Mouse (Mus musculus) heart, postnatal 10 days (tissue): Measurements from ENCODE around the gene Slc39a10. TPM values are rescaled to one million over a fixed set of nuclear protein-coding genes. Genes with fewer than 3 reads are reported as not detected.
"Not testable (repeated sequence)": the region's sequence is repeated elsewhere in the genome, so short reads cannot be mapped to it uniquely, and the experiment has no call there.

ENCODE experiments used
- DNase-seq, 2 experiments: peaks; one replicate each; pipeline ENCODE4 v3.0.0; 2021
- intact Hi-C: fragments of 180-260 bp; cut with DNase I; formaldehyde crosslinking; loops from one replicate; pipeline ENCODE4 v1.15.1; 2025
- total RNA-seq, 2 experiments: library from RNA; stranded (reverse); gene quantifications; 2 replicates each; pipeline ENCODE4 v1.2.3; 2021

Slc39a10 gene
- total RNA-seq, 2 experiments from 2014 or later, result 19.0 to 22.2 TPM

DNA sequence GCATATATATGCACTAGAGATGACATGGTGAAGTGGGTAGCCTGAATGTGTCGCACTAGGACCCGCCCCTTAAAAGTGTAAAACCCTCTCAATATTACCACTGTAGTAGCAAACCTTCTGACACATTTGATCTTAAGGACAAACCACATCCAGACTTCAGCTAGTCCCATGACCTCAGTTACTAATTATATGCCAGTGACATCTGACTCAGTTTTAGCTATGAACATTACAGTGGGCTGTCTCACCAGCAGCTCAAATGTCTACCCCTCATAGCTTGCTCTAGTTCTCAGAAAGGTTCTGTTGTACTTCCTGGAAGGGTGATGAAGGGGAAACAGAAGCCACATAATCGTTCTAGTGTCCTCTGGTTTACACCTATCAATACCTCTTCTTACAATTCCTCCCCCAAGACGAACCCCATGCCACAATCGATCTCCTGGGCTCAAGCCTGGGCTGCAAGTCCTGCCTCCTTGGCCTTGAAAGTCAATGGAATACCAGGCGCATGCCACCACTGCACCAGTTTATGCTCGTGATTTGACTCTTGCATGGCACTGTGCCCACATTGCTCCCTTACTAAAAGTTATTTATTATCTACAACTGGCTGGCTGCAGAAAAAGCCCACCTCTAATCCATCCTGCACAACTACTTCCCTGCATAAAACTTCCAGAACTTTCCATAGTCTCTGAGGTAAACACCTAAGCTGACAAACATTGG lies 28.3 kb downstream of the Slc39a10 start:
- intact Hi-C loops, result no loop called here
- peak; percentile 14 to 27 for DNase-seq

DNA sequence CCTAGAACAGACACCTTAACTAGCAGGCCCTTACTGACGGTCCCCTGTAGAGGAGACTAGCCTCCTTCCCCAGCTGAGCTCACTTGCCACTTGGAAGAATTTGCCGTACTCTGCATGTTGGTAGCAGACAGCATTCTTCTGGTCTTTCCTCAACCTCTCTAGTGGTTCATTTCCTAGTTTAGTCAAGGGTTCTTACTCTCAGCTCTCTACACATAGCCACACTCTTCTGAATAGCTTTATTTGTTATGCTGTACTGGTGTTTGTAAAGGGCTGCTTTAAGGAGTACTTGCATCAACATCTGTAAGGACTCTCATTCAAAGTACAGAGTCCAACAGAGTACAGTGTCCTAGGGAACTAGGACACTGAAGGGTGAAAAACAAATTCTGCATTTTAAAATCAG lies 29.2 kb downstream of the Slc39a10 start:
- intact Hi-C loops, result no loop called here
- DNase-seq, result no peak

DNA sequence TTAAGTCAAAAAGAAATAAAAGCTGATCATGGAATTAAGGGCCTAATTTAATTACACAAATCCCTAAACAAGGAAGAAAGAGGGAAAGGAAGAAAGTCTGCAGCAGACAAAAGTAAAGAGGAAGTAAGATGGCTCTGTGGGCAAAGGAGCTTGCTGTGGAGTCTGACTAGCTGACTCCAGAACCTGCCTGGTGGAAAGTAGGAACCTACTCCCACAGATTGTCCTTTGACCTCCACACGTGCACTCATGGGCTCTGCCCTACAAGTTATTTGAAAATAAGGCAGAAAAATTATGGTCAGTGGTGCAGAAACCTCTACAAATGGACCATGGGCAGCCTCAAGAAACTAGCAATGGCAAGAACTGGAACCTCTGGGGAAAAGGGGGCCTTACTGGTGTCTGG lies 32.6 kb downstream of the Slc39a10 start:
- intact Hi-C loops, result no loop called here
- DNase-seq, result no peak

DNA sequence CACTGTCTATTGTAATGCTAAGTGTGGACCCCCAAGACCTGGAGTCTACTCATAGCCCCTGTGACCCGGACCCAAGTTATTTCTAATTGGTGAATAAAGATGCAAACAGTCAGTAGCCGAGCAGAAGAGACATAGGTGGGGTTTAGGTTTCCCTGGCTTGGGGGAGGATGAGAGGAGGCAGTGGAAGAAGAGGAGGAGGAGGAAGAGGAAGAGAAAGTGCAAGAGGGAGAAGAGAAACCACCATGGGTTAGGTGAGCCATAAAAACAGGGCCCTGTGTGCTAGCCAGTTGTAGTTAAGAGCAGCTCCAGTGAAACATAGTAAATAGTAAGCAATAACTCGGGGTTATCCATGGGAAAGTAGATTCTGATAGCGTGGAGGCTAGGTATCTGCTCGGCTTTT lies 34.1 kb downstream of the Slc39a10 start:
- no peak for DNase-seq
- intact Hi-C loops, result no loop called here

DNA sequence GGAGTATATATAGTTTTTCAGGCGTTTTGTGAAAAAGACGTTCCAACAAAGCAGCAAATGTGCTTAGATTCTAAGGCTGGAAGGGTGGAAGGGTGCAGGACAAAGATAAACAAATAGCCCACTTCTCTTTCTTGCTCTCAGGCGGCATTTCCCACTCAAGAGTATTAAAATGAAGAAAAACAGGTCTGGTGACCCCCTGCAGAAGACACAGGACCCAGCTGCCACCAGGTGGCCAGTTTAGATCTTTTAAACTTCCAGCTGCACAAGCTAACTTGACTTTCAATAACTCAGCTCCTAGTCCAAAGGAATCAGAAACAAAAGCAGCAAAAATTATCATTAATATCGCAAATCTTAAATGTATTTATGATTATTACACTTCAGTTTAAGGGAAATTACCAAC lies 36.2 kb downstream of the Slc39a10 start:
- intact Hi-C loops, result no loop called here
- DNase-seq, result no peak

DNA sequence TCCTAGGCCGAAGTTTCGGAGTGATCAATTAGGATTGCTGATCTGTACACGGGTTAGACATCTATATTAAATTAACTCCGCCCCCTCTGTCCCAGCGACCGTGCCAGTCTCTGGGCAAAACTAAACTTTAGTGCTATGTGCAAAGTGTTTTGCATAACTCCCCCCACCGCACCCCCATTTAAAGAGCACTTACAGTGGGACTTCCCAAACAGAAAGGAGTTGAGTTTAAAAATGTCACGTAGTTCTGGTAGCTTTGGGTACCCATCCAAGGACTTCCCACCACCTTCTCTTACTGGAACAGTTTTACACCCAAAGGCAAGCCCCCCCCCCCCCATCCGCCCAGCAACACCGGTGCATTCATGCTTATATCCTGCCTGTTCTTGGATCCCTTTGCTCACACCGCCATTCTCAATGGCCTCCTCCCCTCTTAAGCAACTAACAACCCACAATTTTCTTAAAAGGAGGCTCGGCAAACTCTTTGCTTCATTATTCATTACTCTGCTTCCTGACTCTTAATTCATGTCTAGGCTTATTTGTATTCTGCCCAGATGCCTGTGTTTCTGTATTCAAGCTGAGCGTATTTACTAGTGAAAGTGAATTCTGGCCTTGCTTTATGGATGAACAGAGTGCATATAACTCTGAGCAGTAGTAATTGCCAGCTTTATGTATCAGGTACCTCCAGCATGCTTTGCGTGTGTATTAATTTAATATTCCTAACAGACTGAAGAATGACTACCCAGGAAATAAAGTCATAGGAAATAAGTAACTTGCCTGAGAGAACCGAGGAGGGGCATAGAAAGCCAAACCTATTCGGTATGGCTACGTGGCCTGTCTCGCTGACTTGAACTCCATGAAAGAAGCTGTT lies 38.4 kb downstream of the Slc39a10 start:
- intact Hi-C loops, result loop anchor here (5.0 kb wide), 1 partner anchor 73 kb away; no protein-coding TSS in a partner anchor

DNA sequence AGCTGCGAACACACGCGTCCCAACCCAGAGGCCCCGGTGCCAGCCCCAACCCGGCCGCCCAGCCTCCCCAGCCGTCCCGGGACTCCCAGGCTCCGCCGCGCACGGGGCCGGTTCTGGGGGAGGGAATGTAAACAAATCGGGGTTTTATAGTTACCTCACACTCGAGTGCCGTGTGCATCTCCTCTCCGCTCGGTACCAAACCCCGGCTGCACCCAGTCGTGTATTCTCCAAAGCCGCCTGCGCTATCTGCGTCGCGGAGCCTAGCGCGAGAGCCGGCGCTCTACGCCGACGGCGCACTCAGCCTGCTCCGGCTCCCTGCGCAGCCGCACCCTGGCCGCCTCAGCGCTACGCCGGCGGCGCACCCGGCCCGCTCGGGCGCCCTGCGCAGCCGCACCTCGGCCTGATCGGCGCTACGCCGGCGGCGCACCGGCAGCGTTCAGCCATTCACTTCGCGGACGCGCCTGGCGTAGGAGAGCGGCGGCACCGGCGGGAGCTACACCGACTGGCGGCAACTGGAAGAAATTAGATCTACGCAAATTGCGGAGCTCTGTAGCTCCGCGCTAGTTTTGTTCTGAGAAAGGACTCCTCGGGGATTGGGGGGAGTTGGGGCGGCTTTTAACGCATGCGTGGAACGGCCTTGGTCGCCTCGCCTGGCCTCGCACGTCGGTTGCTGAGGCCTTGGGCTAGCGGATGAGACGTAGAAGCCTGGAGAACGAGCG lies 39.2 kb downstream of the Slc39a10 start:
- intact Hi-C loops, result loop anchor here (5.0 kb wide), 1 partner anchor 74 kb away; no protein-coding TSS in a partner anchor
- DNase-seq, result peak; percentile 99

More for the DNA sequence above, 38.4 kb downstream of the Slc39a10 start:
- peak in 1 of 2 experiments; percentile 8 for DNase-seq

DNA sequence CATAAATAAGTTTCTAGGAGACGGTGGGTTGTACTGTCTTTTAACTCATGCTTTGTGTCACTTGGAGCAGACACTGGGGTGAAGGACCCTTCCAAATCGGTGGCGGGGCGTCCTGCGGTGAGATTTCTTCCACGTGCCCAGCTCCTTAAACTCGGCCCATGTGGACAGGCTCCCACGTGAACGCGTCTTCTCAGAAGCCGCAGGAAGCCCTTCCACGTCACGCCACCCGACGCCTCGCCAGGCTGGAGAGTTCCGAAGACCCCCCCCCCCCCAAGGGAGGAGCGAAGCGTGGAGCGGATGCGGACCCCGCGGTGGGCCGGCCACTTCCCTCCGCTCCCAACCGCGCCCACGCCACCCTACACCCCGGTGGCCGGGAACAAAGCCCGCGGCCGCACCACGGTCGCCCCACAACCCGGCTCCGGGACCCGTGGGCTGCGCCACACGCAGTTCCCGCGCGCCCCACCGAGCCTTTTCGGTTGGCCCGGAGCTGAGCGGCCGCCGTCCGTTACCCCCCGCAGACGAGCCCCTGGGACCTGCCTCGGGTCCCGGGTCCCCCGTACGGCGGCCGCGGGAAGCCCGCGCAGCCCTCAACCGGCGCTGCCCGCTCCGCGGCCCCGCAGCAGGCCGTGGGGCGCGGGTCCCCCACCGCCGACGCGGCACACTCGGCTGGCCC lies 39.9 kb downstream of the Slc39a10 start:
- intact Hi-C loops, result loop anchor here (5.0 kb wide), 1 partner anchor 75 kb away; no protein-coding TSS in a partner anchor
- DNase-seq, result peak; percentile 63 to 77

DNA sequence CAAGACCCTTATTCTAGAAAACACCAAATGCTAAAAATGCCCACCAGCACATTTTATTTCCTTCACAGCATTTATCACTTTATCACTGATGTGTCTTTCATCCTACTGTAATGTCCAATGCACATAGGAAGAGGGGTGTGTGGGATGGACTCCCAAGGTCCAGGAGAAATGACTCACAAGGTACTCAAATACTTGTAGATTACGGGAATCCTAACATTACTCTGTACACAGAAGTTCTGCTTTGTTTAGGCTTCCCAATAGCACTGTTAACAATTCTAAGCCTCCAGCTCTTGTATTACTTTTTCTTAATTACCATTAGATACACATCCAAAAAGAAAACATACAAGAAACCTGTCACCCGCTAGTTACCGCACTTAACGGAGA lies 40.4 kb downstream of the Slc39a10 start:
- peak in 1 of 2 experiments; percentile 6 for DNase-seq
- intact Hi-C loops, result loop anchor here (5.0 kb wide), 1 partner anchor 75 kb away; no protein-coding TSS in a partner anchor

DNA sequence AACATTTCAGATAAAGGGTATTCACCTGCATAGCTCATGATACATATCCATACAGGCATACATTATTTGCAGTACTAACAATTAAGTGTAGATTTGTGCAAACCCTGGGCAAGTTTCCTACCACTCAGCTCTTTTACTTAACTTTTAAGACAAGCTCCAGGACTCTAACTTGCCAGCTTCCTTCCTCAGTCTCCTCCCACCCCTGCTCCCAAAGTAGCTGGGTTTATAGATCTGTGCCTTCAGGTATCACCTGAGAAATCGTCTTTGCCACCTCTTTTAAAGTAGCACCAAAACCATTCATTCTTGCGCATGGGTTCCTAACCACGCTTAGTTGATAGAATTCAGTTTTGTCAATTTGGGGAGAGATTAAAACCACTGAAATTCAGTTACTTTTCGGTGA lies 41.1 kb downstream of the Slc39a10 start:
- no peak for DNase-seq
- intact Hi-C loops, result loop anchor here (5.0 kb wide), 1 partner anchor 76 kb away; no protein-coding TSS in a partner anchor

DNA sequence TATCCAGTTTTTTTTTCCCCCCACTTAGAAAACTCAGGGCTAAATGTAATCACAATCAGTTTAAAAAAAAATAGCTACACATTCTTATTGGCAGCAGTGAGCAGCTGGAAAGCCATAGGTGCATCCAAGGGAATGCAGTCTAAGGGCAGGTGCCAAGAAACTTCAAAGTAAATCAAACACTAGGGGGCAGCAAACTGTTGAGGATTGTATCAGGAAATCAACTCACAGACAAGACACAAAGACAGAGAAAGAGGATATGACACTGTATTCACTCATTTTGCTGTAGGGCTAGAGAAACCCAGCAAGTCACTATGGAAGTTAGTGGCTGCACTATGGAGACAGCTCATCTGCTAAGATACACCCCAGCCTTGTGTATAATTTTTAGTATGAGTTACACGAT lies 42.9 kb downstream of the Slc39a10 start:
- intact Hi-C loops, result loop anchor here (1.0 to 5.0 kb wide), 3 partner anchors 78 to 428 kb away; no protein-coding TSS in a partner anchor
- peak; percentile 83 to 85 for DNase-seq

DNA sequence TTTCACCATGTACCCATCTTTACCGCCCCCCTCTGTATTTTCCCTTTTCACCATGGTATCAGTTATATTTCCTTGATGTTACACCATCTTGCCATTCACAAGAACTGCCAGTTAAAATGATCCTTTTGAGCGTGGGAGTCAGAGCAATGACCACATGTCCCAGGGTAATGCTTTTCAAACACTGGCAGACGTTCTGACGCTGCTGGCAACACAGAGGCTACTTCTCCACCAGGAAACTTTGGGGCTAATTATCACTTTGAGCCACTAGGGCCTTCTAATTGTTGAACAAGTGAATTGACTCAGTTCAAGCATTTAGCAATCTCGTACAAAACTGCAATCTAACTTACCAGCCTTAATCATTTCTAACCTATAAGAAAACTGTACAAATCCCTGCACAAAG lies 47.4 kb downstream of the Slc39a10 start:
- intact Hi-C loops, result loop anchor here (5.0 kb wide), 1 partner anchor 432 kb away; no protein-coding TSS in a partner anchor
- no peak for DNase-seq

DNA sequence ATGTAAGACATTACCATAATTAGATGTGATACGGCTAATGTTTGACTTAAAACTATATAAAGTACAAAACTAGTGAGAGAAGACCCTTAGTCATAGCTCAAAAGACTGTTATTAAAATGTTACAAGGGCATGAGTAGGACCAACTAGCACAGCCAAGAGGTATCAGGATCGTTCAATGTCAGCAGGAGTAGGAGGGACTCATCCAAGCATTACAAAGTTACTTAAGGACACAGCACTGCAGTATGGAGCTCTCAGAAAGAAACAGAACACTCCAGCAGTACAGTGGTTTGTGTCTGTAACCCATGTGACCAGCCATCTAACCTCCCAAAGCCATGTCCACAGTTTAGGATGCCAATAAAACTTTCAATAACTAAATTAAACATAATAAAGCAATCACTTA lies 48.4 kb downstream of the Slc39a10 start:
- DNase-seq, result no peak

DNA sequence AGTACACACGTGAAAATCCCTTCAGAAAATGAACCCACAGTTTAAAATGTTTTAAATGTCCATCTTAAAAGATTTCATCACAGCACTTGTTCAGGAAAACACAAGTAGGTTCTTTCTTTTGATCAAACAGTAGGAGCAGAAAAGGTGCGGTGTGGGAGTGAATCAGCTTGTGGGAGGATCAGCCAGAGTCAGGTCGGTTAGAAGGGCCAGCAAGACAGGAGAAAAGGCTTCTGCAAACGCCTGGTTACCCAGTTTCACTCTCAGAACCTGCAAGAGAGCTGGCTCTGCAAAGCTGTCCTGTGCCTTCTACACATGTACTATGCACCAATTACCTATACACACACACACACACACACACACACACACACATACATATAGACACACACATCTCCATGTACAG lies 49.2 kb downstream of the Slc39a10 start:
- intact Hi-C loops, result no loop called here
- no peak for DNase-seq

More for the DNA sequence above, 48.4 kb downstream of the Slc39a10 start:
- intact Hi-C loops, result no loop called here

DNA sequence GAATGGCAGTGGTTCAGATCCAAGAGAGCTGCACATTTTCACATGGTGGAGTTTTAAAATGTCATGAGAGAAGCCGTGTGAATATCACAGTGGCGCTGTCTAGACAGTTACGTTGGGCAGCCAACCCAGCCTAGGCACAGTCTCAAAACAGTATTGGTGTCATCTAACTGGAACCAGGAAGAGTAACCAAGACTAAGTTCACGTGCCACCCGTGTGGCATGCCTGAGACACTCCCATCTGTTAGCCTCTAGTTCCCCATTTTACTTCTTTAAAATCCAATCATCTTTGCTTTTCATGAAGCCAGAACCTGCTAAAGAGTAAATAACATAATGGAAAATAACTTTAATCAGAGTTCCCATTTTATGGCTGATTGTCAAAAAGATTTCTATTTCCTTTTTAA lies 60.7 kb downstream of the Slc39a10 start:
- DNase-seq, result no peak
- intact Hi-C loops, result no loop called here

DNA sequence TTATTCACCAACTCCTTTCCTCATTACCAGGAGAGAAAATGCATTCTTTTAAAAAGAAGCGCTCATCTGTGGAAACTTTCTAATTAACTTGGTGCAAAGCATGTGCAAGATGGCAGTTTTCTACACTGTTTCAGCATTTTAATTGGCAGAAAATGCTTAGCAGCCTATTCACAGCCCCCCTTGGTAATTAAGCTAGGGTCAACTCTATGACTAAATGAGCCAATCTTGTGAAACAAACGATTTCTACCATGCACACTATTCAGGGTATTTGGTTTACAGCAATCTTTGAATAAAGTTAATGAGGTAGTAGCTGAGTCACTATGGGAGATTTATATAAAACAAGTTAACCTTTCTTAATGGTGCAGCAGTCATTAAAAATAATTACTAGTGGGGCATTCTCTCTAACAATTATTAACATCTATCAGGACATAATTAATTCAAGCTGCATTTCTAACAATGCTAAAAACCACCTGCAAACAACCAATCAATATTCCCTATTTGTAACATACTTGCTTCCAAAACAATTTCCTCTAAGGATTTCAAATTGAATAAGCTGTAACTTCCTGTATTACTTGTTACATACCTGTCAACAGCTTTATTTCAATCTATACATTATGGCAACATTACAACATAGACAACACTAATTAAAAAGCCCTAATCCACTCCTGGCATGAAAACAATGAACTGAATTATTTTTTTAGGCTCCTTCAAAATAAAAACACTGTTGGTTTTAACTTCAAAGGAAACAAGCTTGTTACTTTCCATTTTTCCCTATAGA lies 62.4 kb downstream of the Slc39a10 start:
- DNase-seq, result no peak
- intact Hi-C loops, result no loop called here

DNA sequence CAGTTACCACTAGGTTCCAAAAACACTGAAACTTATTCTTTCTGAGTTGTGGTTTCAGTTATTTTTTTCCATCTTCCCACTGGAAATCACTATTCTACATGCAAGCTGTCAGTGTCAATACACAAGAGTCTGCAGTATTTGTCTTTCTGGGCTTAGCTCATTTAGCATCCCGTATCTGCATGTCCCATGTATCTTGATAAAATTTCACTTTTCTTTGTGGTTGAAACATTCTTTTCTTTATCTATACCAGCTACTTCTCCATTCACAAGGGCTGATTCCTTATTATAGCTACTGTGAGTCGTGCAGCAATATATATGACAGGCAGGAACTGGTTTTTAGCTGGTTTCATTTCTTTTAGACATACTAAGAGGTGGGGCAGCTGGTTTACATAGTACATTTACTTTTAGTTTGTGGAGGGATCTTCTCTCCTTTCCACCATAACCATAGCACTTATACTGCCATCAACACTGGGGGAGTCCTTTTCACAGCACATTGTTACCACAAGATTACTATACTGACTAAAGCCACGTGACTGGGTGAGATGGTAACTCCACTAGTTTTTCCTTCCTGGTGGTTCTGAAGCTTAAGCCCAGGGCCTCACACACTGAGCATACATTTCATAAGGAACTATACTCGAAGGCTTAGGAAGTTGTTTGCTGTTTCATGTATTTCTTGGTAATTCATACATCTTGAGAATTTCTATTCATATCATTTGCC lies 70.2 kb downstream of the Slc39a10 start:
- no peak for DNase-seq
- intact Hi-C loops, result no loop called here

DNA sequence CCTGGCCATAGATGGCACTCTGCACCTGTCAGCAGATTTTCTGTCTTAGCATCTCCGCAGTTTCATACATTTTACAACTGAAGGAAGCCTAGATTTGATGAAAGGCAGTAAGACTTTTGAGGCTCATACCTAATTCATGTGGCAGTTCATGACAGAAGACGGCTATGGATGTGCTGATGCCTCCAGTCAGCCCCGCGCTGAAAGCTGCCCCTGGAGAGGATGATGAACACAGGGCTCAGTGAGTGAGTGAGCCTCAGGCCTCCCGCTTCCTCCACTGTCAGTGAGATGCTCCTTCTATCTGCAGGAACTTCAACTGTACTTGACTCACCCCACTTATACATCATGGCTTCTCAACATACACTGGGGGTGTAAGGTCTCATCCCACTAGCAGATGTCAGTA lies 74.7 kb downstream of the Slc39a10 start:
- intact Hi-C loops, result no loop called here
- no peak for DNase-seq

DNA sequence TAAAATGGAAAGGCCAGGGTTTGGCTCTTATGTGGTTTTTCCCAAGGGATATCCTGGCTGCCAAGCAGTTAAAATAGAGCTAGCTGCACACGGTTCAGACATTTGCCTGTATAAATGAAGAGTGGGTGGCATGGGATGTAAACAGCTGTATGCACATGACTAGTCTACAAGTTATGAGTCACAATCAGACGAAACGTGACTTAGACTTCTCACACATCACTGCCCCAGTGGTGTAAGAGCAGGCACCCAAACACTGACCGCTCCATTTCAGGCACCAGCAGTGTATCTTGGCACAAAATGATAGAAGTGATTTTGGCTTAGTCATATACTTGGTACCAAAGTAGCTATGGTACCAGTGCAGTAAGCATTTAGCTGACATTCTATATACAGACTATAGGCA lies 84.0 kb downstream of the Slc39a10 start:
- intact Hi-C loops, DNase-seq: not testable (repeated sequence)
